Mouse (Mus musculus): ENCODE measurements around the gene Kcnj1.

Kcnj1 gene

GRCm38 (mm10) chr9:32394761-32395161 lies 22.5 kb downstream of the Kcnj1 start:
- DNase-seq (ENCODE audit: low spot score): peak; percentile 24

DNA sequence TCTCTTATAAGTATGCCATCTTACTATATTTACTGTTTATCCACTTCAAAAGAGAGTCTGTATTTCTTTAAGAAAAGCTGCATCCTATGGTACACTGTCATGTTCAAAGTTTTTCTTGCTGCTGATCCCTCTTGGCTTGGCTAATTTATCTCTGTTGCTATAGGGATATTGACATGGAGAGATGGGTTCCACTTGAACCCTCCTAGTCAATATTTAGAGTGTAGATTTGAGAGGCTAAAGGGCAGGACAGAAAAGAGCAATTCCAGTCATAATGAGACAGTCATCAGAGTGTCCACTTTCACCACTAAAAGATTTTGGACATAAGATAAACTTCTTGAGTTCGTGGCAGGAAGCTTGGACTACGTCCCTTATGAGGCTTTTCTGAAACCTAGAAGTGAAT lies 27.9 kb downstream of the Kcnj1 start:
- no peak for DNase-seq (ENCODE audit: low spot score)

- peak; percentile 48 for DNase-seq (ENCODE audit: low spot score)
Measured at GRCm38 (mm10) chr9:32400662-32401161, 28.4 kb downstream of the Kcnj1 start.

GRCm38 (mm10) chr9:32405191-32405925 lies 33.1 kb downstream of the Kcnj1 start:
- peak; percentile 62 for DNase-seq (ENCODE audit: low spot score)

GRCm38 (mm10) chr9:32408730-32409059 lies 36.4 kb downstream of the Kcnj1 start:
- no peak for DNase-seq (ENCODE audit: low spot score)

- DNase-seq (ENCODE audit: low spot score): no peak
Measured at GRCm38 (mm10) chr9:32409060-32409961, 37.0 kb downstream of the Kcnj1 start.

DNA sequence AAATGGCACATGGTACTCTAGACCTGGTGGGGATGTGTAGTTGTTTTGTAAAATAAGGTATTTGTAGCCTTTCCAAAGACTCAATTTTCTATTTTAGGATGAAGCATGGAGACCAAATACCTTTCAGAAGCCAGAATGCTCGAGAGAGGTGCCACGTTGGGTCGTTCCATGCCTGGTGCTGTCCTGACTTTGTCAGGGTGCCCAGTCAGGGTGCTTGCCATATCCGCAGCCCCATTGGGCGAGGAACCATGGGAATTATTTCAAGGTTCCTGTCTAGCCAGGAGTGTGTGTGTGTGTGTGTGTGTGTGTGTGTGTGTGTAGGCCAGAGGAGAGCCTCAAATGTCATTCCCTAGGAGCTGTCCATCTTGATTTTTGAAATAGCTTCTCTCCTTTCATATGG lies 38.4 kb downstream of the Kcnj1 start:
- no peak for DNase-seq (ENCODE audit: low spot score)

DNA sequence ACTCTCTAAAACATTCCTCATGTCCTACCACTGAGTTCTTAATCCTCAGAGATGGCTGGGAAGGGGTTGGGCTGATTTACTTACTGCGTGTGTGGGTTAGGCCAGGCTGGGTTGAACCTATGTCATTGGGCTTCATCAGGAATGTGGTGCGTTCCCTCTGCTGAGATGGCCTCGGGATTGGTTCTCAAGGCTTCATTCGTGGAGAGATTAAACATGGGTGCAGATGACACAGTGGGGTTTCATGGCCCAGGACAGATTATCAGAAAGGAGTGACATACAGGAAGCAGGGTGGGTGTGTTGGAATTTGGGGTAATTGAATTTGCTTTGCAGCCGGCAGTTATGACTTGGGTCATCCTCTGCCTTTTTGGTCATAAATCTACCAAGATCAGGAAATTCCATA lies 39.2 kb downstream of the Kcnj1 start:
- no peak for DNase-seq (ENCODE audit: low spot score)

DNA sequence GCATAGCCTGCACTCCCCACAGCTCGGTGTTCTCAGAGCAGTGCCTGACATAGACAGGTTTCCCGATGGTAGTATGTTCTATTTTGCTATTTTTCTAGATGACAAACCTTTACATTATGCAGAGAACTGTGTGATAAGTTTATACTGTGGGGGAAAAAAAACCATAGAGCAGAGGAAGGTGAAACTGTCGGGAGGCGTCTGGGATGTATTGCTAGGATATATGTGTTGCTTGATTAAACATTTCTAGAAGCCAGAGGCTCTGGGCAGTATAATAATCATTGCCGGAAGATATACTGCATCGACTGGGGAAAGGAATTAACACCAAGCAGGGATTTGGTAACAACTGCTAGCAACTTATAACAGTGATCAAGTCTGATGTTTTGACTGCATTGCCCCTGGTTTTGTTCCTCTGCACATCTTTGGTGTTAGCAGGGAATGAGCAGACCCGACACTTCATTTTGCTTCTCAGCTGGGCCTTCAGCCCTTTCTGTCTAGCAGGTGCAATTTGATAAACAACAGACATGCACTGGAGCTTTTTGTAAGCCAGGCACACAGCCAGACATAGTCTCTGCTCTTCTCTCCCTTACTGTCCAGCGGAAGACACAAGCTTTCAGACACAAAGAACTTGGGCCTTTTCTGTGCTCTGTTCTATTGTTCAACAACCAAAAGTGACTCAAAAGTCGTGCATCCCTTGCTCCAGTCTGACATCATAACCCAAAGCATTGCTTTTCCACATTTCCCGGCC lies 40.7 kb downstream of the Kcnj1 start:
- DNase-seq (ENCODE audit: low spot score): no peak

GRCm38 (mm10) chr9:32414956-32415355 lies 42.7 kb downstream of the Kcnj1 start:
- DNase-seq (ENCODE audit: low spot score): no peak

DNA sequence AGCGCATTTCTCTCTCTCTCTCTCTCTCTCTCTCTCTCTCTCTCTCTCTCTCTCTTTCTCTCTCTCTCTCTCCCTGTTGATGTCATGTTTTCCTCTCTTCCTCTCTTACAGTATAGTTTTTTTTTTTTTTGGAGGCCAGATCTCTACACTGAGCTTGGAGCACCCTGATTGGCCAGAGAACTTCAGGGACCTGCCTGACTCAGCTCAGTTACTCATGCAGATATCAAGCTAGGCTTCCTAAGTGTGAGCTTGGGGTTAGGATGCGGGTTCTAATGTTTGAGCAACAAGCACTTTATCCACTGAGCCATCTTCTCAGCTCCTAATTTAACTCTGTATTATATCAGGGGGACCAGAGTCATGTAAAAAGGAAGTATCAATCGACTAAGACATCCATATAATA lies 43.7 kb downstream of the Kcnj1 start:
- DNase-seq (ENCODE audit: low spot score): no peak

DNA sequence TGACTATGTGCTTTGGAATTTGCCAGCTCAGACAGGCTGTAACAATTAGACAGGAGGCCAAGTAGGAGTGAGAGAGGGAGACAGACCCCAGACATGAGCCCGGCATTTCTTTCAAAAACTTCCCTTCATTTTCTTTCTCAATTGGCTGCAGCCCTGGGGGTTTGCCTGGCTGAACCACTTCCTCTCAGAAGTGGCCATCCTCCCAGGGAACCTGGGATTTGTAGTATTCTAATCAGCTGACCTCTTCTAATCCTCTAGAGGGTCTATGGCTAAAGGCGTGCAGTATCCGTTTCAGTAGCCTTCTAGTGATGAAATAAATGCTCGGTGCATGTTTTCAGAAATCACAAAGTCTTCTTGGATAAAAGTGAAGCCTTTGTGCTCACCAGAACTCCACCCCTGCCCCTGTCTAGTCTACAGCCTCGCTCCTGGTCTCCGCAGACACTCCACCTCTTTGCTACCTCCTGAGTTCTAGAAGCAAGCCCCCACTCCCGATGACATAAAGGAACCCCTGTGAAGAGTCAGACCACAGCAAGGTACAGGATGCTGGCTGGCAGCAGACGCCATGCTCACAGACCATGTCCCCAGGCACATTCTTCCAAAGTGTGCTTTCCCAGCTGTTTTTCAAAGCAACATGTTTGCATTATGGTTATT lies 45.3 kb downstream of the Kcnj1 start:
- no peak for DNase-seq (ENCODE audit: low spot score)

DNA sequence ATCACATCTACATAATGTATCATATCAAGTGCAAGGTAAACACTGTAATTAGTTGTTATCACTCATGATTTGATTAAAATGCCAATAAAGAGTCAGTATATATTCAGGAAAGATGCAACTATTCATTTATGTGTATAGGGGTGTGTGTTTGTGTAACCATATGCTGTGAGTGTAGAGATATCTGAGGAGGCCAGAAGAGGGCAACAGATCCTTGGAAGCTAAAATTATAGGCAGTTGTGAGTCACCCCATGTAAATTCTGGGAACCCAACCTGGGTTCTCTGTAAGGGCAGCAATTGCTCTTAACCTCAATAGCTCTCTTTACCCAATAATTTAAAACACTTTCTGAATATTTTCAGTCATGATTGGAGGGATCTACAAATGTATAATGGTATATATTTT lies 48.4 kb downstream of the Kcnj1 start:
- no peak for DNase-seq (ENCODE audit: low spot score)

DNA sequence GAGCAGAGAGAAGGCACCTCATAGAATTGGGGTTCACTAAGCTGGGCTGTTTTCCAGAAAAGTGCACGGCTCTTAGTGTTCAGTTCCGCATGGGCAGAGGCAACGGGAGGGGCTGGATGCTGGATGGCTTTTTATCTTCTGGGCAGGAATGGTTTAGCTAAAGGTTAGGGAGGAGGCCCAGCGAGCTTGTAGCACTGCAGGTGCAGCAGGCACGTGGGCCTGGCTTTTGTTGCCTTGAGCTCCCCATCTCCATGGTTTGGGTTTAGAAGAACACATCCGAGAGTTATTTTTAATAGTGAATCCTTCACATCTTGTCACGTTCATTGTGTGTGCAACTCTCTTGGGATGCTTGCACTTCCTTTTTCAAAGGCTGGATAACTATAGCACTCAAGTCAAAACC lies 53.0 kb downstream of the Kcnj1 start:
- no peak for DNase-seq (ENCODE audit: low spot score)

GRCm38 (mm10) chr9:32431061-32431460 lies 58.8 kb downstream of the Kcnj1 start:
- DNase-seq (ENCODE audit: low spot score): no peak

GRCm38 (mm10) chr9:32434241-32435213 lies 62.2 kb downstream of the Kcnj1 start:
- no peak for DNase-seq (ENCODE audit: low spot score)

- no peak for DNase-seq (ENCODE audit: low spot score)
Measured at GRCm38 (mm10) chr9:32443115-32443514, 70.8 kb downstream of the Kcnj1 start.

DNA sequence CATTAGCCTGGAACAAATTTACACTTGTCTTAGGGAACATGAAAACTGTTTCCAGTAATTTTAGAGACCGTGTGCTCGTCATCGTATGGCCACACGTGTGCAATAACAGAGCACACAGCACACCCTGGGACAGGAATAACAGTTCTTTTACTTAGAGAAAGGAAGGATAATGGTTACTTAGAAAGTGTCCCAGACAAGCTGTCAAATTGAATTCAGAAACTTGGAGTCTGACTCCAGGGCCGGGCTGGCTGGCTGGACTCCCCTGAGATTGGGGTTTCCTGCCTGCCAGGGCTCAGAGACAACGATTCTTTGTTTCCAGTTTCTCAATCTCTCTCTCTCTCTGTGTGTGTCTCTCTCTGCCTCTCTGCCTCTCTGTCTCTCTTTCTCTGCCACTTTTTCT lies 71.5 kb downstream of the Kcnj1 start:
- no peak for DNase-seq (ENCODE audit: low spot score)

GRCm38 (mm10) chr9:32444453-32445201 lies 72.3 kb downstream of the Kcnj1 start:
- DNase-seq (ENCODE audit: low spot score): peak; percentile 4

GRCm38 (mm10) chr9:32445789-32446188 lies 73.5 kb downstream of the Kcnj1 start:
- peak; percentile 34 for DNase-seq (ENCODE audit: low spot score)
